Comparison of ENCODE assay signal across 11 mouse cellular contexts in genomic region chr10:97768171-97768749, GRCm38 (mm10). TPM values are rescaled to one million over a fixed set of nuclear protein-coding genes. Genes with fewer than 3 reads are reported as not detected.
DNase-seq lines count a peak whose midpoint lies in the region; ATAC-seq and TF ChIP-seq lines count a peak whose summit lies in the region.
"Had no signal": no experiment of that assay in that cellular context is flagged by ENCODE, and none has a peak within 500 bp of the region (broad histone marks: within the 10 kb centered on the region; RNA-seq: fewer than 3 reads in every experiment).

No protein-coding gene starts in this region.

- no peaks in the 10 kb centered on the region for H3K27me3 ChIP-seq in forebrain, postnatal 0 days (ENCODE audit: insufficient read depth, low read length)
- no peaks in the 10 kb centered on the region for H3K27me3 ChIP-seq in forebrain, embryonic 16.5 days (replicated peaks; ENCODE audit: control insufficient read depth, insufficient read depth, low read length)
- H3K27me3 ChIP-seq in neural tube, embryonic 15.5 days (replicated peaks) = no peaks in the 10 kb centered on the region

- intact Hi-C loops in left cerebral cortex, postnatal 10 days (cut with DNase I) = no loop called here

- no peak for ATAC-seq in forebrain, postnatal 0 days
- no peak for ATAC-seq in forebrain, embryonic 16.5 days
- no peak for ATAC-seq in neural tube, embryonic 15.5 days (ENCODE audit: low FRiP score)

- H3K4me2 ChIP-seq in forebrain, postnatal 0 days (ENCODE audit: low read depth) = no peak overlapping the region
- H3K4me2 ChIP-seq in forebrain, embryonic 16.5 days (ENCODE audit: low read length) = no peak overlapping the region
- H3K4me2 ChIP-seq in neural tube, embryonic 15.5 days = no peak overlapping the region

- no peaks in the 10 kb centered on the region for H3K9me3 ChIP-seq in forebrain, postnatal 0 days (ENCODE audit: low read length)
- no peaks in the 10 kb centered on the region for H3K9me3 ChIP-seq in forebrain, embryonic 16.5 days (ENCODE audit: control insufficient read depth, low read length)
- no peaks in the 10 kb centered on the region for H3K9me3 ChIP-seq in neural tube, embryonic 15.5 days (replicated peaks)

- H3K36me3 ChIP-seq in forebrain, postnatal 0 days (ENCODE audit: insufficient read depth) = no peaks in the 10 kb centered on the region
- no peaks in the 10 kb centered on the region for H3K36me3 ChIP-seq in forebrain, embryonic 16.5 days (ENCODE audit: control insufficient read depth, insufficient read depth)
- no peaks in the 10 kb centered on the region for H3K36me3 ChIP-seq in neural tube, embryonic 15.5 days

- 57% methylated on average over 5 of the region's 5 CpGs for WGBS in forebrain, postnatal 0 days
- 64% methylated on average over 5 of the region's 5 CpGs for WGBS in forebrain, embryonic 16.5 days
- WGBS in neural tube, embryonic 15.5 days = 65% methylated on average over 5 of the region's 5 CpGs

- H3K4me1 ChIP-seq in forebrain, postnatal 0 days (ENCODE audit: insufficient read depth) = no peaks in the 10 kb centered on the region
- H3K4me1 ChIP-seq in forebrain, embryonic 16.5 days (replicated peaks; ENCODE audit: control insufficient read depth, insufficient read depth, low read length) = no peaks in the 10 kb centered on the region
- no peaks in the 10 kb centered on the region for H3K4me1 ChIP-seq in neural tube, embryonic 15.5 days

- TF ChIP-seq CTCF in forebrain, postnatal 0 days (IDR thresholded peaks at IDR 0.05; ENCODE audit: low read depth) = peak; percentile 54

- no peak overlapping the region for H3K4me3 ChIP-seq in forebrain, postnatal 0 days (ENCODE audit: low read depth, low read length)
- H3K4me3 ChIP-seq in forebrain, embryonic 16.5 days (replicated peaks; ENCODE audit: low read length) = no peak overlapping the region
- H3K4me3 ChIP-seq in neural tube, embryonic 15.5 days (replicated peaks) = no peak overlapping the region

- DNase-seq in forebrain, postnatal 0 days = peak; percentile 36
- DNase-seq in neural tube, embryonic 10.5 days (ENCODE audit: extremely low spot score, low spot score) = peak; percentile 19
- DNase-seq in left cerebral cortex, postnatal 10 days (ENCODE audit: extremely low spot score in 1 of 2, low spot score in 2 of 2) = peak; percentile 13 to 21
- no peak for DNase-seq in ovary, adult 18-20 months (ENCODE audit: low spot score)
- no peak for DNase-seq in adrenal gland, postnatal 36 days
- DNase-seq in thymus, postnatal 36 days = no peak
- DNase-seq: kidney, postnatal 14 days had no signal

- H3K27ac ChIP-seq in forebrain, postnatal 0 days (ENCODE audit: low read depth, low read length) = no peak overlapping the region
- H3K27ac ChIP-seq in forebrain, embryonic 16.5 days (ENCODE audit: low read length) = no peak overlapping the region
- H3K27ac ChIP-seq in neural tube, embryonic 15.5 days (replicated peaks) = no peak overlapping the region
- H3K27ac ChIP-seq: liver, embryonic 14.5 days had no signal

- no peak overlapping the region for H3K9ac ChIP-seq in forebrain, postnatal 0 days
- no peak overlapping the region for H3K9ac ChIP-seq in forebrain, embryonic 16.5 days (replicated peaks; ENCODE audit: low read depth, low read length)
- no peak overlapping the region for H3K9ac ChIP-seq in neural tube, embryonic 15.5 days (replicated peaks)
- H3K9ac ChIP-seq: liver, embryonic 14.5 days had no signal

RNA-seq across cellular contexts. Expression of gene C030005K15Rik, which starts 41.7 kb away (rescaled TPM):
- total RNA-seq in forebrain, postnatal 0 days (2014; rRNA removed) = not detected in 2 replicates
- not detected in 2 replicates for polyA plus RNA-seq in forebrain, postnatal 0 days (2015; fragmentation: Nextera tagmentation; extraction: Ambion mirVana)
- not detected in 2 replicates for polyA plus RNA-seq in forebrain, embryonic 16.5 days (2015; fragmentation: Nextera tagmentation; extraction: Ambion mirVana)
- polyA plus RNA-seq in neural tube, embryonic 15.5 days (2015; fragmentation: Nextera tagmentation; extraction: Ambion mirVana) = not detected in 2 replicates
- under 1 TPM in 1 of 2 experiments, not detected in 1; 0.24 TPM for total RNA-seq in left cerebral cortex, postnatal 10 days (2021)
- not detected for total RNA-seq in adrenal gland, postnatal 36 days (2021)
- polyA plus RNA-seq: heart, embryonic 14.5 days; liver, embryonic 14.5 days had no signal

Comparison
In these comparisons a context has a peak if more than half of its experiments do, and no peak if none do; other contexts are left out.
1. DNase-seq: peak in forebrain, postnatal 0 days (single experiment), neural tube, embryonic 10.5 days (single experiment) and left cerebral cortex, postnatal 10 days (2 of 2); none in ovary, adult 18-20 months (single experiment), adrenal gland, postnatal 36 days (0 of 2) and thymus, postnatal 36 days (0 of 2).